Mouse (Mus musculus): ENCODE measurements at regions not wholly inside any gene's neighbourhood (a gene's known extent, or its start where the extent isn't known, plus 50 kb on each side); places are given as distances from the start of the nearest gene placed in this dataset.

GRCm38 (mm10) chrX:13344701-13345100 is 63.9 kb downstream of the Ddx3x start:
- peaks cover 1% of the 10 kb centered on the region; the same call in 1 of the 2 replicates for H3K9me3 ChIP-seq
- peaks cover 24% of the 10 kb centered on the region for H3K27me3 ChIP-seq (replicated peaks)
- H3K36me3 ChIP-seq (replicated peaks; ENCODE audit: low read length) = no peaks in the 10 kb centered on the region
- TF ChIP-seq GATA1 (IDR thresholded peaks at IDR 0.05; ENCODE audit: borderline replicate concordance, low read length) (no peak), FLI1 (IDR thresholded peaks at IDR 0.05; ENCODE audit: low read length) (no peak)
- H3K4me3 ChIP-seq (replicated peaks) = no peak overlapping the region
- peaks cover 15% of the 10 kb centered on the region for H3K4me1 ChIP-seq

GRCm38 (mm10) chrX:13345126-13345525 is 64.4 kb downstream of the Ddx3x start:
- TF ChIP-seq GATA1 (IDR thresholded peaks at IDR 0.05; ENCODE audit: borderline replicate concordance, low read length) (no peak), FLI1 (IDR thresholded peaks at IDR 0.05; ENCODE audit: low read length) (no peak)
- peaks cover 27% of the 10 kb centered on the region for H3K27me3 ChIP-seq (replicated peaks)
- peaks cover 15% of the 10 kb centered on the region for H3K4me1 ChIP-seq
- no peaks in the 10 kb centered on the region for H3K9me3 ChIP-seq
- no peaks in the 10 kb centered on the region for H3K36me3 ChIP-seq (replicated peaks; ENCODE audit: low read length)
- no peak overlapping the region for H3K4me3 ChIP-seq (replicated peaks)

GRCm38 (mm10) chrX:13346011-13346631 is 65.4 kb downstream of the Ddx3x start:
- Histone ChIP-seq H3K27me3 (replicated peaks) (peaks cover 28% of the 10 kb centered on the region), H3K4me3 (replicated peaks) (peak overlapping the region; percentile 91), H3K4me1 (peaks cover 15% of the 10 kb centered on the region), H3K9me3 (no peaks in the 10 kb centered on the region), H3K36me3 (replicated peaks; ENCODE audit: low read length) (no peaks in the 10 kb centered on the region)
- TF ChIP-seq GATA1 (IDR thresholded peaks at IDR 0.05; ENCODE audit: borderline replicate concordance, low read length) (no peak), FLI1 (IDR thresholded peaks at IDR 0.05; ENCODE audit: low read length) (no peak)

GRCm38 (mm10) chrX:13346696-13347026 is 65.9 kb downstream of the Ddx3x start:
- Histone ChIP-seq H3K4me1 (peaks cover 15% of the 10 kb centered on the region), H3K9me3 (no peaks in the 10 kb centered on the region), H3K4me3 (replicated peaks) (peak overlapping the region; percentile 91), H3K36me3 (replicated peaks; ENCODE audit: low read length) (no peaks in the 10 kb centered on the region), H3K27me3 (replicated peaks) (peaks cover 30% of the 10 kb centered on the region)
- TF ChIP-seq GATA1 (IDR thresholded peaks at IDR 0.05; ENCODE audit: borderline replicate concordance, low read length) (no peak), FLI1 (IDR thresholded peaks at IDR 0.05; ENCODE audit: low read length) (no peak)

GRCm38 (mm10) chrX:13347027-13347840 is 66.5 kb downstream of the Ddx3x start:
- no peaks in the 10 kb centered on the region for H3K36me3 ChIP-seq (replicated peaks; ENCODE audit: low read length)
- TF ChIP-seq FLI1 (IDR thresholded peaks at IDR 0.05; ENCODE audit: low read length) = no peak
- no peak for TF ChIP-seq GATA1 (IDR thresholded peaks at IDR 0.05; ENCODE audit: borderline replicate concordance, low read length)
- H3K27me3 ChIP-seq (replicated peaks) = peaks cover 30% of the 10 kb centered on the region
- H3K4me1 ChIP-seq = peaks cover 15% of the 10 kb centered on the region
- peak overlapping the region; percentile 91 for H3K4me3 ChIP-seq (replicated peaks)
- no peaks in the 10 kb centered on the region for H3K9me3 ChIP-seq

- no peak overlapping the region for H3K4me3 ChIP-seq (replicated peaks)
- H3K9me3 ChIP-seq = no peaks in the 10 kb centered on the region
- peaks cover 15% of the 10 kb centered on the region for H3K4me1 ChIP-seq
- peaks cover 30% of the 10 kb centered on the region for H3K27me3 ChIP-seq (replicated peaks)
- TF ChIP-seq FLI1 (IDR thresholded peaks at IDR 0.05; ENCODE audit: low read length) (no peak), GATA1 (IDR thresholded peaks at IDR 0.05; ENCODE audit: borderline replicate concordance, low read length) (no peak)
- no peaks in the 10 kb centered on the region for H3K36me3 ChIP-seq (replicated peaks; ENCODE audit: low read length)
Observed at GRCm38 (mm10) chrX:13348415-13348814, 67.6 kb downstream of the Ddx3x start.

GRCm38 (mm10) chrX:13350461-13350860 is 69.7 kb downstream of the Ddx3x start:
- H3K27me3 ChIP-seq (replicated peaks) = peaks cover 27% of the 10 kb centered on the region
- TF ChIP-seq GATA1 (IDR thresholded peaks at IDR 0.05; ENCODE audit: borderline replicate concordance, low read length) (no peak), FLI1 (IDR thresholded peaks at IDR 0.05; ENCODE audit: low read length) (no peak)

GRCm38 (mm10) chrX:13357149-13357783 is 76.5 kb downstream of the Ddx3x start:
- TF ChIP-seq FLI1 (IDR thresholded peaks at IDR 0.05; ENCODE audit: low read length) = no peak
- no peak for TF ChIP-seq GATA1 (IDR thresholded peaks at IDR 0.05; ENCODE audit: borderline replicate concordance, low read length)
- H3K4me3 ChIP-seq (replicated peaks) = no peak overlapping the region
- H3K9me3 ChIP-seq = no peaks in the 10 kb centered on the region
- H3K27me3 ChIP-seq (replicated peaks) = peaks cover 4% of the 10 kb centered on the region
- no peaks in the 10 kb centered on the region for H3K36me3 ChIP-seq (replicated peaks; ENCODE audit: low read length)
- H3K4me1 ChIP-seq = no peaks in the 10 kb centered on the region

More at GRCm38 (mm10) chrX:13350461-13350860, 69.7 kb downstream of the Ddx3x start:
- no peak overlapping the region for H3K4me3 ChIP-seq (replicated peaks)
- H3K4me1 ChIP-seq = peaks cover 15% of the 10 kb centered on the region
- no peaks in the 10 kb centered on the region for H3K36me3 ChIP-seq (replicated peaks; ENCODE audit: low read length)
- H3K9me3 ChIP-seq = no peaks in the 10 kb centered on the region

- H3K9me3 ChIP-seq = no peaks in the 10 kb centered on the region
- TF ChIP-seq GATA1 (IDR thresholded peaks at IDR 0.05; ENCODE audit: borderline replicate concordance, low read length) (no peak), FLI1 (IDR thresholded peaks at IDR 0.05; ENCODE audit: low read length) (no peak)
- H3K36me3 ChIP-seq (replicated peaks; ENCODE audit: low read length) = no peaks in the 10 kb centered on the region
- H3K27me3 ChIP-seq (replicated peaks) = peaks cover 4% of the 10 kb centered on the region
- no peaks in the 10 kb centered on the region for H3K4me1 ChIP-seq
- no peak overlapping the region for H3K4me3 ChIP-seq (replicated peaks)
Observed at GRCm38 (mm10) chrX:13357973-13358372, 77.2 kb downstream of the Ddx3x start.

- H3K36me3 ChIP-seq (replicated peaks; ENCODE audit: low read length) = no peaks in the 10 kb centered on the region
- H3K27me3 ChIP-seq (replicated peaks) = peaks cover 6% of the 10 kb centered on the region
- H3K4me3 ChIP-seq (replicated peaks) = no peak overlapping the region
- TF ChIP-seq FLI1 (IDR thresholded peaks at IDR 0.05; ENCODE audit: low read length) = no peak
- no peak for TF ChIP-seq GATA1 (IDR thresholded peaks at IDR 0.05; ENCODE audit: borderline replicate concordance, low read length)
- H3K9me3 ChIP-seq = no peaks in the 10 kb centered on the region
- H3K4me1 ChIP-seq = no peaks in the 10 kb centered on the region
Observed at GRCm38 (mm10) chrX:13360436-13360835, 79.7 kb downstream of the Ddx3x start.
